Mouse (Mus musculus) bone marrow macrophage, adult 2 months (primary cell): ENCODE data around the gene Olfr376.

Experiments used
- CTCF ChIP-seq: IDR thresholded peaks from 2 replicates; pipeline ENCODE4 v1.5.1; 2012; ENCODE audit warnings: low read depth, mild to moderate bottlenecking, low read length, moderate library complexity
- POLR2A ChIP-seq: IDR thresholded peaks from 2 replicates; pipeline ENCODE4 v1.6.1; 2012; ENCODE audit warnings: mild to moderate bottlenecking, low read depth, low read length, borderline replicate concordance

DNA sequence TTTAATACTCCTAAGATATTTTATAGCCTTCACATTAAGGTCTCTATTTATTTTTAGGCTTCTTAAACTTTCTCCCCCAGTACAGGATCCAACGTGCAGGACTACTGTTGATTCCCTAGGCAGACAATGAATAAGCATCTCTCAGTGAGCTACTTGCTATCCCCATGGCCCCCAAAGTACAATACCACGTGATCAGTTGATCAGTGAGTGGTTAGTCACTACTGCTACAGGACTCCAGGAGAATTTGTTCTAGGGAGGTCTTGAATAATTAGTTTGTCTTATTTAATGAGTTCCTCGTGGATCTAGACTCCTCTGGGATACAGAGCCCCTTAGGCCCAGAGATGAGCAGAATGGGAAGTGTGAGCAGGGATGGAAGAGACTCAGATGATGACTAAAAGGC lies 20.6 kb upstream of the Olfr376 start, which contains the start of gene Olfr20:
- TF ChIP-seq POLR2A, result no peak
- TF ChIP-seq CTCF, result no peak
